Mouse (Mus musculus) CH12.LX (cell line): ENCODE data around the gene Pmis2.

Experiments
- BHLHE40 ChIP-seq: IDR thresholded peaks from 2 replicates; pipeline ENCODE4 v1.6.1; 2011; ENCODE audit warnings: mild to moderate bottlenecking, low read depth, low read length, improper control_type of control experiment
- CTCF ChIP-seq, 2 experiments: IDR thresholded peaks in 1 of 2; conservative IDR thresholded peaks in 1 of 2; 2 replicates each; pipeline ENCODE4 v1.5.1; 2011 to 2012; ENCODE audit warnings: low read depth in 2 of 2, low read length in 2 of 2, improper control_type of control experiment in 1 of 2, inconsistent platforms in 1 of 2, mild to moderate bottlenecking in 1 of 2, moderate library complexity in 1 of 2
- E2F4 ChIP-seq: IDR thresholded peaks from 2 replicates; pipeline ENCODE4 v1.6.1; 2011; ENCODE audit warnings: low read depth, low read length, improper control_type of control experiment; ENCODE audit not compliant: insufficient replicate concordance
- EP300 ChIP-seq: IDR thresholded peaks from 2 replicates; pipeline ENCODE4 v1.6.1; 2011; ENCODE audit warnings: low read length, improper control_type of control experiment
- ETS1 ChIP-seq: conservative IDR thresholded peaks from 2 replicates; pipeline ENCODE4 v1.6.1; 2012; ENCODE audit warnings: low read depth, mild to moderate bottlenecking, inconsistent platforms, low read length, improper control_type of control experiment, moderate library complexity
- MAFK ChIP-seq: IDR thresholded peaks from 2 replicates; pipeline ENCODE4 v1.6.1; 2011; ENCODE audit warnings: low read length, improper control_type of control experiment; ENCODE audit not compliant: insufficient replicate concordance
- MEF2A ChIP-seq: IDR thresholded peaks from 2 replicates; pipeline ENCODE4 v1.6.1; 2014; ENCODE audit warnings: low read depth, mild to moderate bottlenecking, inconsistent platforms, low read length, improper control_type of control experiment, borderline replicate concordance
- MYC ChIP-seq: IDR thresholded peaks from 2 replicates; pipeline ENCODE4 v1.6.1; 2011; ENCODE audit warnings: low read depth, mild to moderate bottlenecking, improper control_type of control experiment, low read length
- PAX5 ChIP-seq: IDR thresholded peaks from 2 replicates; pipeline ENCODE4 v1.6.1; 2012; ENCODE audit warnings: low read length, inconsistent platforms, mixed read lengths
- POLR2A ChIP-seq: IDR thresholded peaks from 2 replicates; pipeline ENCODE4 v1.6.1; 2011; ENCODE audit warnings: low read depth, mild to moderate bottlenecking, improper control_type of control experiment, low read length
- RCOR1 ChIP-seq: conservative IDR thresholded peaks from 2 replicates; pipeline ENCODE4 v1.6.1; 2012; ENCODE audit warnings: low read depth, mild to moderate bottlenecking, inconsistent platforms, low read length, improper control_type of control experiment
- SIN3A ChIP-seq: IDR thresholded peaks from 2 replicates; pipeline ENCODE4 v1.6.1; 2012; ENCODE audit warnings: low read length, improper control_type of control experiment, inconsistent platforms
- USF1 ChIP-seq: IDR thresholded peaks from 2 replicates; pipeline ENCODE4 v1.6.1; 2014; ENCODE audit warnings: low read depth, mild to moderate bottlenecking, inconsistent platforms, low read length, improper control_type of control experiment
- ZNF384 ChIP-seq: IDR thresholded peaks from 2 replicates; pipeline ENCODE4 v1.6.1; 2012; ENCODE audit warnings: low read depth, low read length, improper control_type of control experiment, inconsistent platforms

DNA sequence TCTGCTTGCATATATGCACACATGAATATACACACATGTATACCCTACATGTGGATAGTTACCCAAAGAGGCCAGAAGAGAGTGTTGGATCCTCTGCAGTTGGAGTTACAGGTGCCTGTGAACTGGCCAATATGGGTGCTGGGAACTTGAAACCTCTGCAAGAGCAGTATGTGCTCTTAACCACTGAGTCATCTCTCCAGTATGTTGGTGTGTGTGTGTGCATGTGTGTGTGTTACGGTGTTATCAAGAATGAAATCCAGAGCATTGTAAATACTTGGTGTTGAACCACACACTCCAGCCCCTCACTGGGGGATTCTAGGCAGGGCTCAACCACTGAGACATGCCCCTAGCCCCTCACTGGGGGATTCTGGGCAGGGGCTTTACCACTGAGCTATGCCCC lies 36.0 kb upstream of the Pmis2 start:
- TF ChIP-seq MAFK (no peak), E2F4 (no peak), BHLHE40 (no peak), POLR2A (no peak), EP300 (no peak), RCOR1 (no peak), ZNF384 (no peak), USF1 (no peak), PAX5 (no peak), CTCF (conservative IDR thresholded peaks at IDR 0.05 in 1 of 2, IDR thresholded peaks at IDR 0.05 in 1 of 2; ENCODE audit: low read depth in 2 of 2, low read length in 2 of 2) (no peak), MEF2A (no peak), SIN3A (no peak), ETS1 (no peak), MYC (no peak)
